Mouse (Mus musculus) heart, embryonic 11.5 days (tissue): ENCODE results near the gene Mymx. TPM values are rescaled to one million over a fixed set of nuclear protein-coding genes. Genes with fewer than 3 reads are reported as not detected.

Experiments used
- ATAC-seq: fragments of 200-750 bp; cut with Nextera tagmentation; replicated peaks from 2 replicates; pipeline ENCODE4 v1.8.0; 2017; ENCODE audit warnings: moderate library complexity; ENCODE audit not compliant: insufficient number of reproducible peaks, low FRiP score, low TSS enrichment
- H3K27ac ChIP-seq: fragments of 300-500 bp; sonication (generic); 2 replicates; pipeline ENCODE4 v1.5.1; 2014; ENCODE audit warnings: mild to moderate bottlenecking, low read depth, low read length
- H3K27me3 ChIP-seq: fragments of 300-500 bp; sonication (generic); 2 replicates; pipeline ENCODE4 v1.6.1; 2014; ENCODE audit warnings: mild to moderate bottlenecking, low read length, mixed read lengths; ENCODE audit not compliant: control insufficient read depth, insufficient read depth
- H3K36me3 ChIP-seq: fragments of 300-500 bp; sonication (generic); 2 replicates; pipeline ENCODE4 v1.6.1; 2014; ENCODE audit warnings: mild to moderate bottlenecking, low read length, moderate library complexity, mixed read lengths; ENCODE audit not compliant: control insufficient read depth, insufficient read depth
- H3K4me1 ChIP-seq: fragments of 300-500 bp; sonication (generic); 2 replicates; pipeline ENCODE4 v1.6.1; 2014; ENCODE audit warnings: low read length; ENCODE audit not compliant: control insufficient read depth, insufficient read depth
- H3K4me2 ChIP-seq: fragments of 300-500 bp; sonication (generic); 2 replicates; pipeline ENCODE4 v1.6.1; 2014; ENCODE audit warnings: mild to moderate bottlenecking, moderate library complexity
- H3K4me3 ChIP-seq: fragments of 300-500 bp; sonication (generic); 2 replicates; pipeline ENCODE4 v1.5.1; 2014; ENCODE audit warnings: low read depth, low read length
- H3K9ac ChIP-seq: fragments of 300-500 bp; sonication (generic); 2 replicates; pipeline ENCODE4 v1.6.1; 2014; ENCODE audit warnings: mild to moderate bottlenecking, low read depth, low read length, moderate library complexity
- H3K9me3 ChIP-seq: fragments of 300-500 bp; sonication (generic); replicated peaks from 2 replicates; pipeline ENCODE4 v1.6.1; 2016; ENCODE audit warnings: low read length; ENCODE audit not compliant: control insufficient read depth
- WGBS: fragments of 180-500 bp; shearing (Covaris S2); extraction: QIAGEN DNeasy Blood & Tissue Kit; methylation state at CpG from one replicate; pipeline ENCODE4 v1.1.7; 2014; ENCODE audit not compliant: insufficient replicate concordance; 5-methylcytosine and 5-hydroxymethylcytosine counted together
- polyA plus RNA-seq: library from polyadenylated mRNA; unstranded; fragments of >200 nt; fragmentation: Nextera tagmentation; extraction: Ambion mirVana; gene quantifications from 2 replicates; pipeline ENCODE4 v1.2.1, GENCODE M21; 2014

The Mymx gene
- polyA plus RNA-seq, 1 experiment from 2014 or later = not detected

DNA sequence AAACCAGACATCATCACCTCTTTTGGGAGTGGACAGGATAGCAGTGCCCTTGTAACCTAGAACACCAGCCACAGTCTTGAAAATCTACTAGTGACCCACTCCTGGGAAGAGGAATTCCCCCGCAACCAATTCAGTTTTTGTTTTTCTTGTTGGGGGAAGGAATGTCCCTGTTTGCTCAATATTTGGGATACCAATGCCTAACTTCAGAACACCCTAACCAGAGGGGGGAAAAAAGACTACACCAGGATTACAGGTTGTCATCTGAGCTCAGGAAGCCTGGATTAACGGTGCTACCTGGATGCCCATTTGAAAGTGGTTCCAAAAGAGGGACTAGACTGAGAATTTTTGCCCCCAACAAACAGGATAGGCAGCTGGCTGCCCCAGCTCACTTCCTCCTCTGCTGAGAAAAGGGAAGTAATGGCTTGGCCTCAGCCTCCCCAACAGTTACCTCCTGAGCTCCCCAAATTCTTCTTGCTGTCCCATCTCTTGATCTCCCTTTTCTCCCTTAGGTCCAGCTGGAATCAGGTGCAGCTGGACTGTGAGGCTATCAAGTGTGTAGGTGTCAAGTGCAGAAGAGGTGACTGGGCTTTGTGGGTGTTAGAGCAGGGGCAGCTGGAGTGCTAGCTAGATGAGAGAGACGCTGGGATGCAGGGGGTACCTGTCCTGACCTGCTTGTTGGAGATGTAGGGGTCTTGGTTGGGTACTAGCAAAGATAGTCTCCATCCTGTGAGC is 45.2 kb downstream of the Mymx start:
- Histone ChIP-seq H3K4me1 (peaks cover 6% of the 10 kb centered on the region; the same call in 1 of the 2 replicates), H3K4me3 (peak overlapping the region; percentile 60), H3K9ac (no peak overlapping the region), H3K27ac (no peak overlapping the region), H3K4me2 (peak overlapping the region; percentile 94), H3K27me3 (peaks cover 22% of the 10 kb centered on the region), H3K36me3 (no peaks in the 10 kb centered on the region), H3K9me3 (no peaks in the 10 kb centered on the region)
- WGBS = 71% methylated on average over 3 of the region's 3 CpGs
- no peak for ATAC-seq

DNA sequence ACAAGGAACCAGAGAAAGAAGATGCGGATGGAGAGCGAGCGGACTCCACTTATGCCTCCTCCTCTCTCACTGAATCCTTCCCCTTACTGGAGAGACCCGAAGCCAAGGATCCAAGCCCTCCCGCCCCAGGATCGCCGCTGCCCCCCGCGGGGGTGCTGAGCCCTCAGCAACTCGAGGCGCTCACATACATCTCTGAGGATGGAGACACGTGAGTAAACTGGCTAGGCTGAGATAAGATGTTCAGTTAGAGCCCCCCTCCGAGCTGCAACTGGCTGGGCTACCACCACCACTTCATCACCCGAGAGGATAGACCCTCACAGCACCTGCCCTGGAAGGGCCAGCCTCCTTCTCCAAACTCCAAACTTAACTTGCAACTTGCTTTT is 45.8 kb downstream of the Mymx start:
- H3K27ac ChIP-seq = no peak overlapping the region
- peak overlapping the region; percentile 65 for H3K9ac ChIP-seq
- WGBS = 2% methylated on average over 14 of the region's 14 CpGs
- peaks cover 22% of the 10 kb centered on the region for H3K27me3 ChIP-seq
- peak overlapping the region; percentile 94 for H3K4me2 ChIP-seq
- H3K4me1 ChIP-seq = peaks cover 6% of the 10 kb centered on the region; the same call in 1 of the 2 replicates
- H3K9me3 ChIP-seq = no peaks in the 10 kb centered on the region
- no peak for ATAC-seq
- H3K36me3 ChIP-seq = no peaks in the 10 kb centered on the region
- H3K4me3 ChIP-seq = peak overlapping the region; percentile 60

DNA sequence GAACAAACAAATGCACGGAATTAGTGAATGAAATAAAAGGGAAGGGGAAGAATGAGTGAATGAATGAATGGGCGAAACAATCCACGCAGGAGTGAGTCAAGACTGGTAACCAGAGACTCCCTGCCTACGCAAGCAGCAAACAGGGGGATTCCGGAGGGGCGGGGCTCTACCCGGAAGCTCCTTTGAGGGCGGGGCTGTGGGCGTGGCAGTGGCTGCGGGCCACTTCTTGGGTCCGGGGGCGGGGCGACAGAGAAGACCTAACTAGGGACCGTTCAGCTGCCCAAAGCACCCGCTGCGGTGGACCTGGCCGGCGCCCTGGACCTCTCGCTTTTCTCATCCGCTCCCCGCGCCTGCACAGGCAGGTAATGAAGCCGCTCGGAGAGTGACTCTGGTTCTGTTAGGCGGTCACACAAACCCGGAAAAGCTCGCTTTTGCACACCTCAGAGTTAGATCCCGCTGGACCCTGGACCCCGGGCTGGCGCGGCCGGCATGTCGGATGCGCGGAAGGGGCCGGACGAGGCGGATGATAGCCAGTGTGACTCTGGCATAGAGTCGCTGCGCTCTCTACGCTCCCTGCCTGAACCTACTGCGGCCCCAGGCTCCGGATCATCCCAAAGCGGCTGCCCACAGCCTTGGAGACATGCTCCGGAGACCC is 46.3 kb downstream of the Mymx start, which contains the start of gene Nfkbie:
Gene Nfkbie, plus strand, starts transcription at position 252 of the 655 bp plus-strand sequence.
- peaks cover 22% of the 10 kb centered on the region for H3K27me3 ChIP-seq
- peak within 1 kb of the TSS; percentile 60 for H3K4me3 ChIP-seq
- peak within 1 kb of the TSS; percentile 94 for H3K4me2 ChIP-seq
- WGBS = under 1% methylated on average over 45 of the region's 45 CpGs
- H3K9ac ChIP-seq = peak within 1 kb of the TSS; percentile 65
- no peaks in the 10 kb centered on the region for H3K36me3 ChIP-seq
- no peak within 1 kb of the TSS for H3K27ac ChIP-seq
- peaks cover 6% of the 10 kb centered on the region; the same call in 1 of the 2 replicates for H3K4me1 ChIP-seq
- H3K9me3 ChIP-seq = no peaks in the 10 kb centered on the region
- peak; percentile 74 for ATAC-seq

DNA sequence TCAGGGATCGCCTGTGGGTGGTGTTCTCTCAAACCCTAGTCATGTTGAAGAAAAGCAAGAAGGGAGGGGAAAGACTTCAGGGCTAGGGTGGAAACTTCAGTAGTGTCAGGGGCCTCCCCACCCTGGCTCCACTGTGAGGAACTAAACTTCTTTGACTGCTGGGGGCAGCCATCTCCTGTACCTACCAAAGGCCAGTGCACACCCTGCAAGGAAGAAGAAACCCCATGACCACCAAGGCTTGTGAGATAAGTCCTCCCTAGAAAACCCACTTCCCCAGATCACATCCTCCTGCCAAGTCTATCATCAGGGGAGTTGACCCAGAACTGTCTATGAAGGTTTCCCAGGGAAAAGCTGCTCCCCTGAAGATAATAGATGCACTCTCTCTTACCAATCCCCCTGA is 47.5 kb downstream of the Mymx start:
- H3K27ac ChIP-seq = no peak overlapping the region
- no peaks in the 10 kb centered on the region for H3K9me3 ChIP-seq
- WGBS = 40% methylated on average over 1 of the region's 1 CpGs
- H3K4me3 ChIP-seq = no peak overlapping the region
- no peak overlapping the region for H3K4me2 ChIP-seq
- H3K9ac ChIP-seq = no peak overlapping the region
- H3K36me3 ChIP-seq = no peaks in the 10 kb centered on the region
- ATAC-seq = no peak
- peaks cover 25% of the 10 kb centered on the region for H3K27me3 ChIP-seq
- peaks cover 9% of the 10 kb centered on the region; the same call in 1 of the 2 replicates for H3K4me1 ChIP-seq

DNA sequence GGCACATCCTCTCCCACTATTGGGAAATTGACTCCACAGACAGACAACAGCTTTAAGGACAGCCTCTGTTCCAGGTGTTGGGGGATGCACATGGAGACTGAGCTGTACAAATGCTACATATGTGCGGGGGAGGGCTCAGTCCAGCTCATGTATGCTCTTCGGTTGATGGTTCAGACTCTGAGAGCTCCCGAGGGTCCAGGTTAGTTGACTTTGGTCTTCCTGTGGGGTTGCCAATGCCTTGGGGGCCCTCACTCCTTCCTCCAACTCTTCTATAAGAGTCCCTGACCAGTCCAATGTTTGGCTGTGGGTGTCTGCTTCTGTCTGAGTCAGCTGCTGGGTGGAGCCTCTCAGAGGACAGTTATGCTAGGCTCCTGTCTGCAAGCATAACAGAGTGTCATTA is 48.8 kb downstream of the Mymx start:
- Histone ChIP-seq H3K36me3 (no peaks in the 10 kb centered on the region), H3K4me2 (no peak overlapping the region), H3K27ac (no peak overlapping the region), H3K4me1 (peaks cover 12% of the 10 kb centered on the region), H3K27me3 (peaks cover 39% of the 10 kb centered on the region), H3K4me3 (no peak overlapping the region), H3K9me3 (no peaks in the 10 kb centered on the region), H3K9ac (no peak overlapping the region)
- no peak for ATAC-seq
- 65% methylated on average over 3 of the region's 3 CpGs for WGBS

DNA sequence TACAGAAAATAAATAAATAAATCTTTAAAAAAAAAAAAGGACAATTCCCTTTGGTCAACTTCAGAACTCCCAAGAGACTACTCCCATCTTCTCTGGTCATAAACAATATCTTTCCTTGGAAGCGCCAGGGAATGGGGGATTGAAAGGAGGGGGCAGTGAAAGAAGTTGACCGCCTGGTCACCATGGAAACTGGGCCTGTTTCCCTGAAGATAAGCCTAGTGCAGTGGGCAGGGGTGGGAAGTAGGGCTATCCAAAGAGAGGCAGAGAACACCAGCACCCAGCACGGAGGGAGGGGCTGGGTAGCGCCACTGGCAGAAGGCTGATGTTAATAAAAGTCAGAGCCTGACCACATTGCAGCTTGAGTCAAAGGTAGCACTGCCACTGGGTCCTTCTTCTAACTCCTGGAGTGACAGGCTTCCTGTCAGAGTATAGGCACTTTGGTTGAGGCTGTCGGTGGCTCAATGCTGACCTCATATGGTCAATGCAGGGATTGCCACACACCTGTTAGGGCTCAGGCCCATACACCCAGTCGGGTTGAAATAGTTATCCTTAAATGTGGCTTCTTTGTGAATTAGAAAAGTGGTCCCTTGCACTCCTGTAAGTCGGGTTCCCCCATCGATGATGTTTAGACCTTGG is 50.0 kb downstream of the Mymx start:
- 3% methylated on average over 8 of the region's 8 CpGs for WGBS
- Histone ChIP-seq H3K4me2 (peak overlapping the region; percentile 30; the same call in 1 of the 2 replicates), H3K36me3 (no peaks in the 10 kb centered on the region), H3K27me3 (peaks cover 42% of the 10 kb centered on the region), H3K27ac (no peak overlapping the region), H3K4me1 (peaks cover 12% of the 10 kb centered on the region), H3K4me3 (no peak overlapping the region), H3K9ac (no peak overlapping the region), H3K9me3 (no peaks in the 10 kb centered on the region)
- ATAC-seq = no peak

DNA sequence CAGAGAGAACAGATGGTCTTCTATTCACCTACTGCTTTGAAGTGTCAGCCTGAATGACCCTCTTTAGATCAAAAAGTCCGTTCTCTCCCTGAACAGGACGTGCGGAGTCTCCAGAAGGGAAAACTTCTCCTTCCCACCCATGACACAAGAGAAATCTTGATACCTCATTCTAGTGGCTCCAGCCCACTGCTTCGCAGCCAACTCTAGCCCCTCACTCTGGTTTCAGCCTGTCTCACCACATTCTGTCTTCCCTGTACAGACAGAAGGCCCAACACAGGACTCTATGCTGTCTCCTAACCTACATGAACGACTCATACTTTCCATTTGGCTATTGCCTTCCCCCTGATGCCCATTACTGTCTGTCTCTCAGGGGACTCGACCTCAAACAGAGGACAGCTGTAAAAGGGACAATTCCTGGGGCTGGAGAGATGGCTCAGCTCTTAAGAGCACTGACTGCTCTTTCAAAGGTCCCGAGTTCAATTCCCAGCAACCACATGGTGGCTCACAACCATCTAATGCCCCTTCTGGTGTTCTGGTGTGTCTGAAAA is 50.6 kb downstream of the Mymx start:
- Histone ChIP-seq H3K4me3 (no peak overlapping the region), H3K36me3 (no peaks in the 10 kb centered on the region), H3K27ac (no peak overlapping the region), H3K4me1 (peaks cover 11% of the 10 kb centered on the region), H3K27me3 (peaks cover 42% of the 10 kb centered on the region), H3K4me2 (no peak overlapping the region), H3K9ac (no peak overlapping the region), H3K9me3 (no peaks in the 10 kb centered on the region)
- ATAC-seq = no peak
- 64% methylated on average over 7 of the region's 7 CpGs for WGBS
